ENCODE assay signal across 28 mouse cellular contexts in the genomic region with DNA sequence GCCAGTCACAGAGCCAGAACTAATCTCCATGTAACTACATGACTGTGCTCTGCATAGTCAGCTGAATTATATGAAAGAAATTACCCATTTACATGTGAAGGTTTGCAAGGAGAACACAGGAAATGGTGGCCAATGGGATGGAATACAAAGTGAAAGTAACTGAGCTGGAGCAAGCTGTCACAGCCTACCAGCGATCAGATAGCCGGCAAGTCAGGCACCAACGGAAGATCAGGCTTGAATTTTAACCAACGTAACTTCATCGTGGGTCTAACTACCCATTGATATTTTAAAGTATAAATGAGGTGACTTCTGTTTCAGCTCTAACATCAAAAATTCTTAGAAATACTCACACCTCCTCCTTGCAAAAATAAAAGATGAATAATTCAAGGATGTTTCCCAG.
DNase-seq lines count a peak whose midpoint lies in the region; ATAC-seq and TF ChIP-seq lines count a peak whose summit lies in the region.
"Had no signal": no experiment of that assay in that cellular context is flagged by ENCODE, and none has a peak within 500 bp of the region (broad histone marks: within the 10 kb centered on the region; RNA-seq: fewer than 3 reads in every experiment).

No protein-coding gene starts in this region.

- no peak overlapping the region for H3ac ChIP-seq in myocyte (ENCODE audit: control insufficient read depth, insufficient read length)

- peak overlapping the region; percentile 58 for H3K4me3 ChIP-seq in megakaryocyte, embryonic 14.5 days (replicated peaks)
- H3K4me3 ChIP-seq in CH12.LX (replicated peaks in 1 of 3; ENCODE audit: low read depth in 2 of 3, low read length in 2 of 3, poor library complexity in 1 of 3) (peak overlapping the region; percentile 3 to 23 (median 22)), myocyte (no peak overlapping the region)
- no peak overlapping the region for H3K4me3 ChIP-seq in liver, embryonic 12.5 days
- H3K4me3 ChIP-seq: embryonic facial prominence, embryonic 12.5 days; embryonic facial prominence, embryonic 15.5 days; heart, adult 2 months; heart, embryonic 10.5 days; heart, embryonic 13.5 days had no signal

- H3K9me3 ChIP-seq in megakaryocyte, embryonic 14.5 days: no peaks in the 10 kb centered on the region
- no peaks in the 10 kb centered on the region for H3K9me3 ChIP-seq in CH12.LX (replicated peaks; ENCODE audit: low read length)
- H3K9me3 ChIP-seq in liver, embryonic 12.5 days (replicated peaks): no peaks in the 10 kb centered on the region
- H3K9me3 ChIP-seq: embryonic facial prominence, embryonic 12.5 days; embryonic facial prominence, embryonic 15.5 days; heart, embryonic 10.5 days; heart, embryonic 13.5 days had no signal

- dilution Hi-C loops in CH12.LX (cut with MboI; ENCODE audit: extremely low pct_ligation_motif_present, extremely low pct_unique_long_range_greater_than_20kb, low sequenced_read_pairs): no loop called here

- H3K79me2 ChIP-seq in CH12.LX (replicated peaks; ENCODE audit: control insufficient read depth, extremely low read depth, insufficient read depth, poor library complexity, severe bottlenecking) (no peaks in the 10 kb centered on the region), myocyte (ENCODE audit: control insufficient read depth, insufficient read depth) (no peaks in the 10 kb centered on the region)

- 52% methylated on average over 5 of the region's 5 CpGs for WGBS in liver, embryonic 12.5 days (ENCODE audit: insufficient replicate concordance)

- H3K27ac ChIP-seq in CH12.LX (ENCODE audit: insufficient read depth, low read depth): no peak overlapping the region
- no peak overlapping the region for H3K27ac ChIP-seq in liver, embryonic 12.5 days
- H3K27ac ChIP-seq: embryonic facial prominence, embryonic 12.5 days; embryonic facial prominence, embryonic 15.5 days; heart, adult 2 months; heart, embryonic 10.5 days; heart, embryonic 13.5 days; hindbrain, embryonic 14.5 days; hindbrain, postnatal 0 days had no signal

- TF ChIP-seq RAD21 in CH12.LX (IDR thresholded peaks at IDR 0.05; ENCODE audit: low read depth, low read length): no peak

- H3K9ac ChIP-seq in CH12.LX (ENCODE audit: insufficient read depth, low read depth): peak overlapping the region; percentile 8; the same call in 1 of the 2 replicates
- no peak overlapping the region for H3K9ac ChIP-seq in liver, embryonic 12.5 days
- H3K9ac ChIP-seq: embryonic facial prominence, embryonic 12.5 days; embryonic facial prominence, embryonic 15.5 days; forebrain, postnatal 0 days; heart, embryonic 13.5 days; hindbrain, embryonic 14.5 days had no signal

- no peak for TF ChIP-seq EP300 in CH12.LX (IDR thresholded peaks at IDR 0.05; ENCODE audit: low read length)

- no peaks in the 10 kb centered on the region for H3K4me1 ChIP-seq in megakaryocyte, embryonic 14.5 days
- peaks cover 4% of the 10 kb centered on the region in 2 experiments; a peak in 1 of 4 replicates for H3K4me1 ChIP-seq in CH12.LX (ENCODE audit: control insufficient read depth in 1 of 2, insufficient read depth in 2 of 2)
- H3K4me1 ChIP-seq in liver, embryonic 12.5 days: no peaks in the 10 kb centered on the region
- H3K4me1 ChIP-seq: embryonic facial prominence, embryonic 12.5 days; embryonic facial prominence, embryonic 15.5 days; heart, embryonic 10.5 days had no signal

- TF ChIP-seq CTCF in CH12.LX (conservative IDR thresholded peaks at IDR 0.05 in 1 of 2, IDR thresholded peaks at IDR 0.05 in 1 of 2; ENCODE audit: low read depth in 2 of 2, low read length in 2 of 2): no peak

- H3K36me3 ChIP-seq in megakaryocyte, embryonic 14.5 days (replicated peaks; ENCODE audit: low read length): no peaks in the 10 kb centered on the region
- H3K36me3 ChIP-seq in CH12.LX (replicated peaks in 1 of 2; ENCODE audit: control insufficient read depth in 1 of 2, insufficient read depth in 1 of 2, low read length in 1 of 2) (no peaks in the 10 kb centered on the region), myocyte (ENCODE audit: control insufficient read depth, insufficient read depth) (no peaks in the 10 kb centered on the region)
- H3K36me3 ChIP-seq in liver, embryonic 12.5 days: no peaks in the 10 kb centered on the region
- H3K36me3 ChIP-seq: embryonic facial prominence, embryonic 12.5 days; embryonic facial prominence, embryonic 15.5 days; heart, embryonic 10.5 days; heart, embryonic 13.5 days had no signal

- in situ Hi-C loops in CH12.LX (cut with MboI; ENCODE audit: low pct_ligation_motif_present, low pct_unique_long_range_greater_than_20kb, low sequenced_read_pairs): no loop called here

- no peaks in the 10 kb centered on the region for H3K27me3 ChIP-seq in megakaryocyte, embryonic 14.5 days (replicated peaks)
- H3K27me3 ChIP-seq in CH12.LX (replicated peaks) (peaks cover 8% of the 10 kb centered on the region), myocyte (ENCODE audit: control insufficient read depth, insufficient read depth, insufficient read length) (no peaks in the 10 kb centered on the region)
- H3K27me3 ChIP-seq in liver, embryonic 12.5 days (replicated peaks): no peaks in the 10 kb centered on the region
- H3K27me3 ChIP-seq: embryonic facial prominence, embryonic 12.5 days; embryonic facial prominence, embryonic 15.5 days; heart, embryonic 13.5 days had no signal

- no peak for ATAC-seq in megakaryocyte, adult 5-6 weeks (ENCODE audit: poor library complexity, severe bottlenecking)
- ATAC-seq in liver, embryonic 12.5 days: no peak
- ATAC-seq: forebrain, embryonic 14.5 days; forebrain, postnatal 0 days; hindbrain, postnatal 0 days; inflammation-experienced regulatory T-cells, adult 6 months; Patski had no signal

- DNase-seq in CH12.LX (ENCODE audit: extremely low read depth): peak; percentile 13
- DNase-seq in ovary, postnatal 10 days (ENCODE audit: low spot score): no peak
- DNase-seq: adrenal gland, adult 2 months; adrenal gland, postnatal 14 days; B cell, adult 2 months; cerebellum, adult 11 months; cerebellum, adult 2 months; cerebellum, adult 9-11 months; cerebellum, postnatal 25 days; forebrain, postnatal 0 days; gastrocnemius, postnatal 10 days; gastrocnemius, postnatal 36 days; heart, adult 2 months; heart, postnatal 14 days; heart, postnatal 4 days had no signal

- TF ChIP-seq POLR2A in CH12.LX (IDR thresholded peaks at IDR 0.05; ENCODE audit: low read depth, low read length): no peak
- TF ChIP-seq POLR2A in myocyte (IDR thresholded peaks at IDR 0.05; ENCODE audit: insufficient read length, low read depth): no peak

- peak overlapping the region; percentile 58 for H3K4me2 ChIP-seq in CH12.LX (ENCODE audit: insufficient read depth, low read depth, poor library complexity, severe bottlenecking)
- H3K4me2 ChIP-seq in myocyte (ENCODE audit: low read depth): peak overlapping the region; percentile 75
- H3K4me2 ChIP-seq in liver, embryonic 12.5 days: no peak overlapping the region
- H3K4me2 ChIP-seq: embryonic facial prominence, embryonic 12.5 days; embryonic facial prominence, embryonic 15.5 days; heart, embryonic 13.5 days; hindbrain, embryonic 14.5 days had no signal

TF ChIP-seq in CH12.LX, 34 proteins besides CTCF, POLR2A, EP300 and RAD21 (continues in another document):
- TF ChIP-seq NELFE (IDR thresholded peaks at IDR 0.05; ENCODE audit: low read depth, low read length) (no peak), POLR2AphosphoS2 (IDR thresholded peaks at IDR 0.05; ENCODE audit: low read depth, low read length) (no peak), TBP (conservative IDR thresholded peaks at IDR 0.05; ENCODE audit: low read depth, low read length) (no peak), CHD1 (IDR thresholded peaks at IDR 0.05; ENCODE audit: low read depth, low read length) (no peak), ZNF384 (IDR thresholded peaks at IDR 0.05; ENCODE audit: low read depth, low read length) (no peak), ELF1 (IDR thresholded peaks at IDR 0.05; ENCODE audit: low read depth, low read length) (no peak), ZKSCAN1 (IDR thresholded peaks at IDR 0.05; ENCODE audit: borderline replicate concordance, low read depth, low read length) (no peak), PAX5 (IDR thresholded peaks at IDR 0.05; ENCODE audit: low read length) (no peak), E2F4 (IDR thresholded peaks at IDR 0.05; ENCODE audit: insufficient replicate concordance, low read depth, low read length) (no peak), MEF2A (IDR thresholded peaks at IDR 0.05; ENCODE audit: borderline replicate concordance, low read depth, low read length) (no peak), USF1 (IDR thresholded peaks at IDR 0.05; ENCODE audit: low read depth, low read length) (no peak), TCF12 (IDR thresholded peaks at IDR 0.05; ENCODE audit: low read depth, low read length) (no peak), USF2 (conservative IDR thresholded peaks at IDR 0.05; ENCODE audit: low read depth, low read length) (no peak), MAX (IDR thresholded peaks at IDR 0.05; ENCODE audit: low read length) (no peak), JUND (conservative IDR thresholded peaks at IDR 0.05; ENCODE audit: low read depth, low read length) (no peak), HCFC1 (IDR thresholded peaks at IDR 0.05; ENCODE audit: low read depth, low read length) (no peak)

TF ChIP-seq in myocyte, 11 proteins besides CTCF, POLR2A, EP300 and RAD21:
- TF ChIP-seq MAX (IDR thresholded peaks at IDR 0.05; ENCODE audit: low read depth) (no peak), POLR2AphosphoS2 (IDR thresholded peaks at IDR 0.05; ENCODE audit: insufficient read length, low read depth) (no peak), CEBPB (IDR thresholded peaks at IDR 0.05; ENCODE audit: insufficient read depth, poor library complexity, severe bottlenecking) (no peak)

Comparison
In these comparisons a context has a peak if more than half of its experiments do, and no peak if none do; other contexts are left out.
1. H3K4me3 ChIP-seq: peak in megakaryocyte, embryonic 14.5 days (single experiment) and CH12.LX (3 of 3); none in myocyte (single experiment) and liver, embryonic 12.5 days (single experiment).